Mouse (Mus musculus) spleen, postnatal 10 days (tissue): Measurements from ENCODE around the gene Spred3.
"Not testable (repeated sequence)": the region's sequence is repeated elsewhere in the genome, so short reads cannot be mapped to it uniquely, and the experiment has no call there.

Experiments used
- DNase-seq, 2 experiments: peaks; one replicate each; pipeline ENCODE4 v3.0.0; 2021 to 2022; ENCODE audit warnings: low spot score in 2 of 2

Spred3 gene

DNA sequence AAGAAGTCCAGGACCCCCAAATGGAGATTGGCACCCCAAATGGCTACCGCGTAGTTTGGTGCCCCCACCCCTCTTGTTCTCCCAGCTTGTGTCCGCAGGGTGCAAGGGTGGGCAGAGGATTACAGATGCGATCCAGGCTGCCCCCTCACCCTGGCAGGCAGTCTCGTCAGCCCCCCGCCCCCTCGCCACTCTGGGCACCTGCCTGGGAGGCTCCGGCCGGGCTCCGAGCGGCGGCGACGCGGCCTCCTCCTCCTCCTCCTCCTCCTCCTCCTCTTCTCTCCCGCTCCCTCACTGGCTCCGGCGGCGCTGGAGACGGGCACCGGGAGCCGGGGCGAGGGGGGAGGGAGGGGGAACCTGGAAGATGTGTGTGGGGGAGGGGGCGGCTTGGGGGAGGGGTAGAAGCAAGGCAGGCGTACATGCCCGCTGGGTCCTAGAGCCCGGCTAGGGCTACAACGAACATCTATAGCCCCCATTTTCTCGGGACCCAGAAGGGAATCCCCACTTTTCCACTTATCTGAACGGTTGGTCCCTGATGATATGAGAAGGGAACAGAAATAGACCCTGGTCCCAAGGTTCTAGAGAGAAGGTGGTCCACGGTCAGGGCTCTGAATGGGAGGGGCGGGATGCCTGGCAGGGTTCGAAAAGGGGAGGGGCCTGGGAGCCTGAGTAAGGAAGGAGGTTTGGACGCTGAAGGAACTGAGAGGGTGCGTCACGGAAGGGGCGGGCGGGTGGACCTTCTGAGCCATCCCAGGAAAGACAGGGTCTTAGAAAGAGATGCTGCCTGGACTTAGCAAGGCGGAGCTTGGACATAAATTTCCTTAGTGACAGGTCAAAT lies 763 bp downstream of the Spred3 start:
- peak in 1 of 2 experiments; percentile 43 for DNase-seq

DNA sequence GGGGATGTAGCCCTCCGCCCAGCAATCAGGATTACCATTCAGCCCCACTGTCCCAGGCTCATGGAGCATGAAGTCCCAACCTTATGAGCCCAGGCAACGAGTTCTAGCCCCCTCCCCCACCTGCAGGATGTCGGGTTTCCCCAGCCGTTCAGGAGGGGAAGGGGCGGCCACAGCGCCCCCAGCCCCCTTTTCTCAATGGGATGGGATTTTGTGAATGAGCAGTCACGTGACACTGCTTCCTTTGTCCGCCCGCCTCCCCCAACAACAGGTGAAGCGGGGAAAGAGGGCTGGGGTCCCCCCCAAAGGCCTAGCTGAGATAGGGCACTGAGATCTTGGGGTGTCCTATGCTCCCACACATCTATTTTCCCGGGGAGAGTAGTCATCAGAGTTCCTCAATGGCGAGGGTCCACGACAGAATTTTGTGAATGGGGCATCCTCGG lies 1.4 kb downstream of the Spred3 start:
- no peak for DNase-seq

GRCm38 (mm10) chr7:29168121-29168695 lies 2.0 kb downstream of the Spred3 start:
- DNase-seq: no peak

DNA sequence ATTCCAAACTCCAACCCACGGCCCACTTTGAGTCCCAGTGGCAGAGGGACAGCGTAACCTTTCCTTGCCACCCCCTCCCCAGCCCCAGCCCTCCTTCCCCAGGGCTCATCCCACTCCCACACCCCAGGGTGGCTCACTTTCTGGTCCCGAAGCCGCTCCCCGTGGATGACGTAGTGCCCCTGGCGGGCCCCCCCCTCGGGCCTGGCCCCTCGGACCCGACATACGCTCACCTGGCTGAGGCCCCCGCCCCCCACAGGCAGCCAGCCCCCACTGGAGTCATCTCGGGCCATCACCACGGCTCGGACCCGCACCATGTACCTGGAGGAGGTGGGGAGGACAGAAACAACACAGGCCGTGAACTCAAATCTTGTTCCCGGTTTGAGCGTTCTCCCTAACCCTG lies 2.6 kb downstream of the Spred3 start:
- DNase-seq: no peak

- DNase-seq: peak in 1 of 2 experiments; percentile 55
Measured at GRCm38 (mm10) chr7:29162750-29163525, 7.3 kb downstream of the Spred3 start.

- no peak for DNase-seq
Measured at GRCm38 (mm10) chr7:29162294-29162693, 7.9 kb downstream of the Spred3 start.

- no peak for DNase-seq
Measured at GRCm38 (mm10) chr7:29158264-29158663, 11.9 kb downstream of the Spred3 start.

DNA sequence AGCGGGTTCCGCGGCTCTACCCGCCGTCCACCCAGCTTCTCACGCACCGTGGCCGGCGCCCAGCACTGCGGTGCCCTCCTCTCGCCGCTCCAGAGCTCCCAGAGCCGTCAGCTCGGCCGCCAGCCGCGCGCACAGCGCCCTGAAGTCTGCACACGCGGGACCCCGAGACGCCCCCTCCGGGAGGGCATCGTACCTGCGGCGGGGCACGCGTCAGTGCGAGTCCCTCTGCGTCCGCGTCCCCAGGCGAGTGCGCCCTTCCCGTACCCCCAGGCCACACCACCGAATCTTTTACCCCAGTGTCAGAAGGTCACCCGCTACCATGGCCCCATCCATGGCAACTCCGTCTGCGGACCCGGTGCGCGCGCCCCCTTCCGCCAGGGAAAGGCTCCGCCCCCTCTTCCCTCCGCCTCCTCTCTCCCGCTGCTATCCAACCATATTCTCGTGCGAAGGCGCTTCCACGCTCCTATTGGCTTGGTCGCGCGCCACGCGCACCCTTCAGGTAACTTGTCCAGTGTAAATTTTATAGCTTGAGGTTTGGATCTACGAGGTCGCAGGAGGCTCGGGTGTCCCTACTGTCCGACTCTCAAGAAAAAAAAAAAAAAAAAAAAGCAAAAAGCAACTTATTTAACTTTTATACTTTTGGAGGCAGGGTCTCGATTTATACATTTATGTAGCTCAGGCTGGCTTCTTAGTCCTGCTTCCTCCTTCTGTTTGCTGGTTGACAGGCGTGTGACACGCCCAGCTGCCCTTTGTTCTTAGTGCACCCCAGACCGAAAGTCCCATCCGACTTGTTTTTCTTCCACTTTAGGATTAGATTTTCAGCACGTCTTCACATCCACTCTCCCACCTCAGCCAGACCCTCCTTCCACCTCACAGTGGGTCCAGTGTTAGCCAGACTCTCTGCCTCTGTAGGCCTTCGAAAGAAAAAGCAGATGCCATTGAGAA lies 14.1 kb downstream of the Spred3 start, which contains the start of gene Fam98c:
Fam98c (minus strand) TSS at position 397 of the 945 bp plus-strand sequence.
- peak in 1 of 2 experiments; percentile 76 for DNase-seq

DNA sequence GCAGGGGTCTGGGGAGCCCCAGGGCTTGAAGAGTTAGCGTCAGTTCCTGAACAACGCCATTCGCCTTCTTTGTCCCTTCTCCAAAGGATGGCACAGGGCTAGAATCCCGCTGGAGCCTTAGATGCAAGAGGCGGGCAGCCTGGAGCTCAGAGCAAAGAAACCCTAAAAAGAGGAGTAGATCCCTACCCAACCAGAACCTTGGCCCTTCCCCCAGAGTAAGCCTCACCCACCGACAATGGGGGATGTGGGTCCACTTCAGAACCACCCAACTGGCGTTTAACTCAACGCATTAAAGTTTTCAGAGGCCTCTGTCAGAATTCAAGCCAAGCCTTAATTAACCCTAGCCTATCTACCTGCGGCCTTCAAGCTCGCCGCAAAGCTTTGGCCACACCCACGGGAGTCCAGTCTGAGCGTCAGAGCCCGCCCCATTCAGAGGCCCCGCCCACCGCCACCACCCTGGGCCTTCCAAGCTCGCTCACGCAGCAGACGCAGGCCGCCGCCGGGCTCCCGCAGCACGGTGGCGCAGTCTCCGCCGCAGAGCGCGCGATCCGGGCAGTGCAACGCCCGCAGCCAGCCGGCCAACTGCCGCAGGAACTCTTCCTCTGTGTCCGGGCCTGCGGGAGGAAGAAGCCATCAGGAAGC lies 14.9 kb downstream of the Spred3 start:
- DNase-seq: peak; percentile 72 to 91

DNA sequence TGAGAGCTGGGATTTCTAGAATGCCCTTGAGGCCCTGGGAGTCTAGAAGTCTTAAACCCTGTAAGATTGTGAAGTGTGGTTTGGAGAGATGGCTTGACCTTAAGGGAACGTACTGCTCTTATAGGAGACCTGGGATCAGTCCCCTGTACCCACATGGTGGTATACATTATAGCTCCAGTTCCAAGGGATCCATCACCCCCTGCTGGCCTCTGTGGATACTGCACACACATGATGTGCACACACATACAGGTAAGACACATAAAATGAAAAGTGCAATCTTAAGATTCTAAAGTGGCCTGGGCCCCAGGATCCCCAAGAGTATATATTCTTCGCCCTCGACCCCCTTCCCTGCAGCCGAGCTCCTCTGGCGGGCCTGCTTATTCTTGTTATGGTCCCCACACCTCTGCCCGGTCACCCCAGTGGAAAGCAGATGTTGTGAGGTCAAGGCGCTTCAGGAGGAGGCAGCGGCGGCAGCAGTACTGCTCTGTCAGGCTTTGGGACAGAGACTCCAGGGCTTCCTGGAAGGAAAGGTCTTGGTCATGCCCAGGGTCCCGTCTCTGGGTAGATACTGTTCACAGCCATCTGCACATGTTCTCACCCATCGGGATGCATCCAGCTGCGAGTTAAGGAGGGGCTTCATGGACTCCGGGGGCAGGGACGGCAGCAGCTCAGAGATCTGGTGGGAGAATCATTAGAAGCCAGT lies 16.0 kb downstream of the Spred3 start:
- DNase-seq: no peak

DNA sequence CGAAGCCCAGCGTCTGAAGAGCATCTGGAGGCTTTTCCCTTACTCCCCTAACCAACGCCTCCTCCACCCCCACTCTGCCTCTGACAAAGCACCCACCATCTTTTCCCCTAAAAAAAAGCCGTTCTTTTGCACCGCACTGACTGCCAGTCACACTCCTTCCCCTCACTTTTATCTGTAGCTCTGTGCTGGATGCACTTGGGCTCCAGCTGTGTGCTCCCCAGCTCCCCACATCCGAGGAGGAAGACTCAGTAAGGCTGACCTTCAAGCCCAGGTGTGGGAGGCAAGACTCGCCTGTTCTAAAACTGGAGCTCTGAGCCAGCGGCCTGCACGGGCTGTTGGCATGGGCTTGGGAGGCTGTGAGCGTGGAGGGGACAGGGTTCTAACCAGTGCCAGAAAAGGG lies 18.7 kb downstream of the Spred3 start:
- no peak for DNase-seq

DNA sequence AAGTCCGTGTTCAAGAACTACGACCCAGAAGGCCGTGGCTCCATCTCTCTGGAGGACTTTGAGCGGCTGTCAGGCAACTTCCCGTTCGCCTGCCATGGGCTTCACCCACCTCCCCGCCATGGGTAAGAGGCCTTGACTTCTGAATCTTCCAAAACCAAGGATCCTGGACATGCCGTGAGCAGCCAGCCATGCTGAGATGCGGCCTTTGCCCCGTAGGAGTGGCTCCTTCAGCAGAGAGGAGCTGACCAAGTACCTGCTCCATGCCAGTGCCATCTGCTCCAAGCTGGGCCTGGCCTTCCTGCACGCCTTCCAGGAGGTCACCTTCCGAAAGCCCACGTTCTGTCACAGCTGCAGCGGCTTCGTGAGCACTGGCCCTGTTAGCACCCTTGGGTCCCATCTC lies 21.4 kb downstream of the Spred3 start:
- no peak for DNase-seq

DNA sequence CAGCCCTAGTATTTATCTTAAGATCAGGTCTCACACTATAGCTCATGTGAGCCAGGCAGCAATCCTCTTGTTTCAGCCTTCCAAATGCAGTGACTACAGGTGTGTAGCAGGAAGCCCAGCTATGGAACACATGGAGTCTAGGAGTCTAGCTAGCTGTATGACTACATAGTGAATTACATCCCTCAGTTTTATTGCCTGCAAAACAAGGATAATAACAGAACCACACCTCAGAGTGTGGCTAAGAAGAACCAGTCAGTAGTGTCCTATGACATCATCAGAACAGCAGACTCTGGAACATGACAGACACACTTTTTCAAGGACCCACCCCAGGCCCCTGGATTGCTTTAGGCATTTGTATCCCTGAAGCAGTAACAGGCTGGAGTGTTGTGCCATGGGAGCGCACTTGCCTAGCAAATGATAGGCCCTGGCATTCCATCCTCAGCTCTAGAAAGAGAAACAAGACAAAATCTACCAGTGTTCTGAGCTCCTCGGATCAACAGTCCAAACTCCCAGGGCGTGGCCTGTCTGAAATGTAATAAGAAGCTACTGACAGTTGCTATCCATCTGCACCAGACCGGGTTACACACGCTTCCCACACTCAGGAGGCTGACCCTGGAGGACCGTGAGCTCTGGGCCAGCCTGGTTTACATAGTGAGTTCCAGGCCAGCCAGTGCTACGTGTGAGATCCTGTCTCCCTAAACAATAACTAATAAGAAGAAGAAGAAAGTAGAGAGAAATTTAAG lies 23.4 kb downstream of the Spred3 start:
- DNase-seq: no peak

DNA sequence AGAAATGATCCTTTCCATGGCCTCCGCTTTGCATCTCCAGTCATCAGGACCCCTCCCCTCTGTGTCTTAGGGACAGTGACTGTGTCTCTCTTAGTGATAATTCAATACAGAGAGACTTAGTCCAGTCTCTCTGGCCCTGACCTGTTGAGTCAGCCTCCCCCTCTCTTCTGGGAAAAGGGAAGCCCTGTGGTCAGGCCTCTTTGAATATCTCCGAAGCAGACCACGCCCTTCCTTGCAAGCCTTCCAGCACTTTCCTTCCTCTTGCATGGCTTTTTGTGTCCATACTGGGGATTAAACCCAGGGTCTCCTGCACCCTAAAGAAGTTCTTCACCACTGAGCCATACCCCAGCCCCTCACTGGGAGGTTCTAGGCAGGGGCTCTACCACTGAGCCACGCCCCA lies 26.2 kb downstream of the Spred3 start:
- no peak for DNase-seq

- DNase-seq: no peak
Measured at GRCm38 (mm10) chr7:29141416-29141815, 28.8 kb downstream of the Spred3 start.

DNA sequence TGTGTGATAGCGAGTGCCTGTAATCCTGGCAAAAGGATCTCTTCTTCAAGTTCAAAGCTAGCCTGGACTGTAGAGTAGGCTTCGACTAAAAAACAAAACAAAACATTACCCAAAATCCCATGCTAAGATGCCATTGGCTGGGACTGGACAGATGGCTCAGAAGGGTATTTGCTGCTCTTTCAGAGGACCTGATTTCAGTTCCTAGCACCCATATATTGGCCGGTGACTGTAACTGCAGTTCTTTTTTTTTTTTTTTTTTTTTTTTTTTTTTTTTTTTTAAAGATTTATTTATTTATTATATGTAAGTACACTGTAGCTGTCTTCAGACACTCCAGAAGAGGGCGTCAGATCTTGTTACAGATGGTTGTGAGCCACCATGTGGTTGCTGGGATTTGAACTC lies 31.0 kb downstream of the Spred3 start:
- not testable (repeated sequence) for DNase-seq

GRCm38 (mm10) chr7:29137429-29137828 lies 32.8 kb downstream of the Spred3 start:
- no peak for DNase-seq

DNA sequence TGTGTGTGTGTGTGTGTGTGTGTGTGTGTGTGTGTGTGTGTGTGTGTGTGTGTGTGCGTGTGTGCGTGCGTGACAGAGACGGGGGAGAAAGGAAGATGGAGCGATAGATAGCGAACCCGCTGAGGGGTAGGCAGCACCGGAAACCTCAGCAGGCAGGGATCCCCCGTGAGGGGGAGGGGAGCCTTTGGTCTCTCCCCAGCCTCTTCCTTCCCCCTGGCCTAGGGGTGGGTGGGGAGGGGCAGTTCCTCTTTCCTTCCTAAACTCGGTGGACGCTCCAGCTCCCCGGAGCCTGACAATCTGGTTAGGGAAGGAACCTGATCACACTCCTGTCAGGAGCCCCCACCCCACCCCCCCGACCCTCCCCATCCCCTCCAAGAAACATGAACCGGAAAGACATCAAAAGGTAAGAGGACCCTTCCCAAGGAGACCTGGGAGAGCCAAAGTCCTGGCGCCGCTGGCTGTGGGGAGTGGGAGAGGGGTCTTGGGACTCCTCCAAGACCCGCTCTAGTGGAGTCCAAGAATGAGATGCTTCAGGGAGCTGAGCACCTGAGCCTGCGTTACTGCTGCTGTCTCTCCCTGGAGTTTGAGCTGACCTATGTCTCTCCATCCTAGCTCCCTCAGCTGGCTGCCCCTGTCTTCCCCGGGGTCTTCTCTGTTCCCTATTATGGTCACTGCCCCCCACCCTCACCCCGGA lies 35.4 kb downstream of the Spred3 start, which contains the start of gene Rasgrp4:
Rasgrp4 (plus strand) TSS at position 159 of the 694 bp plus-strand sequence.
- DNase-seq: peak in 1 of 2 experiments; percentile 67

- DNase-seq: no peak
Measured at GRCm38 (mm10) chr7:29134230-29134629, 36.0 kb downstream of the Spred3 start.
